Mouse (Mus musculus): ENCODE data around the gene Cdv3. TPM values are rescaled to one million over a fixed set of nuclear protein-coding genes. Genes with fewer than 3 reads are reported as not detected.

Cdv3 gene
- polyA plus RNA-seq, 1 experiment from 2014 or later, result 168 TPM

DNA sequence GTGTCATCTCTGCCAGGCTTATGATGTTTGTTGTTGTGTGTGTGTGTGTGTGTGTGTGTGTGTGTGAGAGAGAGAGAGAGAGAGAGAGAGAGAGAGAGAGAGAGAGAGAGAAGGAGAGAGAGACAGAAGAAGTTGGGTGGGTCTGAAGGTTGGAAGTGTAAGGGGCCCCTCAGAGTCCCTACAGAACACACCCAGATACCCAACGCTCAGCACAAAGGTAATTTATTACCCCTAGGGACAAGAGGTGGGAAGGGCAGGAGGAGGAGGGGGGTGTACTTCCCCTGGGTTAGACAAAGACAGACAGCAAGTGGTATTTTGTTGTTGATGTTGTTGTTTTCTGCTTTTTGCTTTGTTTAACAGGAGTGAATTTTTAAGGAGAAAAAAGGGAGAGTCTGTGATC is 20.0 kb upstream of the Cdv3 start:
- Histone ChIP-seq H3K27me3 (ENCODE audit: low read depth, poor library complexity, severe bottlenecking) (no peaks in the 10 kb centered on the region), H3K9me3 (replicated peaks) (no peaks in the 10 kb centered on the region), H3K27ac (replicated peaks) (no peak overlapping the region), H3K36me3 (no peaks in the 10 kb centered on the region), H3K4me3 (no peak overlapping the region), H3K4me1 (peaks cover 15% of the 10 kb centered on the region)
- 69% methylated on average over 1 of the region's 1 CpGs for WGBS
- no peak for DNase-seq (ENCODE audit: low spot score)

GRCm38 (mm10) chr9:103384141-103384796 is 18.6 kb upstream of the Cdv3 start:
- H3K4me1 ChIP-seq, result peaks cover 19% of the 10 kb centered on the region
- DNase-seq (ENCODE audit: low spot score), result no peak
- WGBS, result 89% methylated on average over 4 of the region's 4 CpGs

GRCm38 (mm10) chr9:103383576-103383975 is 17.9 kb upstream of the Cdv3 start:
- H3K9me3 ChIP-seq (replicated peaks), result no peaks in the 10 kb centered on the region
- H3K4me3 ChIP-seq, result no peak overlapping the region
- no peak overlapping the region for H3K27ac ChIP-seq (replicated peaks)
- no peak for DNase-seq (ENCODE audit: low spot score)
- no peaks in the 10 kb centered on the region for H3K27me3 ChIP-seq (ENCODE audit: low read depth, poor library complexity, severe bottlenecking)
- H3K4me1 ChIP-seq, result peaks cover 26% of the 10 kb centered on the region
- no peaks in the 10 kb centered on the region for H3K36me3 ChIP-seq
- 84% methylated on average over 1 of the region's 1 CpGs for WGBS

More at GRCm38 (mm10) chr9:103384141-103384796, 18.6 kb upstream of the Cdv3 start:
- Histone ChIP-seq H3K9me3 (replicated peaks) (no peaks in the 10 kb centered on the region), H3K27me3 (ENCODE audit: low read depth, poor library complexity, severe bottlenecking) (no peaks in the 10 kb centered on the region), H3K36me3 (no peaks in the 10 kb centered on the region), H3K27ac (replicated peaks) (no peak overlapping the region), H3K4me3 (no peak overlapping the region)

DNA sequence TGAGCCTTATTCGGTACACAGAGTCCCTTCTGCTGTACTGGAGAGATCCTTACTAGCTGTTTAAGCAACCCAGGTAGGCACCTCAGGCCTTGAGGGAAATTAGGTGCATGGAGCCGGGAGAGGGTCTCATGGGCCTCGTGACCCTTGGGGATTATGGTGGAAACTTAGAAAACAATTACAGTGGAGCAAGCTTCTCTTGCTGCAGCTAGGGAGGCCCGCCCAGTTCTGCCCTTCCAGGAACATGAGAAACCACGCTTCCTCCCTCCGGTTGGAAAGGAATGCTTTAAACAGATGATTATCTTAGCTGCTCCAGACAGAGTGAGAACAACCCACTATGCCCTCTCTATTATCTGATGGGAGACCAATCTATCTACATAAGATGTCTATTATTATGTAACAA is 17.3 kb upstream of the Cdv3 start:
- H3K4me1 ChIP-seq, result peaks cover 27% of the 10 kb centered on the region
- 77% methylated on average over 6 of the region's 6 CpGs for WGBS
- H3K9me3 ChIP-seq (replicated peaks), result no peaks in the 10 kb centered on the region
- no peak overlapping the region for H3K4me3 ChIP-seq
- H3K36me3 ChIP-seq, result no peaks in the 10 kb centered on the region
- H3K27ac ChIP-seq (replicated peaks), result no peak overlapping the region
- DNase-seq (ENCODE audit: low spot score), result no peak
- H3K27me3 ChIP-seq (ENCODE audit: low read depth, poor library complexity, severe bottlenecking), result no peaks in the 10 kb centered on the region

DNA sequence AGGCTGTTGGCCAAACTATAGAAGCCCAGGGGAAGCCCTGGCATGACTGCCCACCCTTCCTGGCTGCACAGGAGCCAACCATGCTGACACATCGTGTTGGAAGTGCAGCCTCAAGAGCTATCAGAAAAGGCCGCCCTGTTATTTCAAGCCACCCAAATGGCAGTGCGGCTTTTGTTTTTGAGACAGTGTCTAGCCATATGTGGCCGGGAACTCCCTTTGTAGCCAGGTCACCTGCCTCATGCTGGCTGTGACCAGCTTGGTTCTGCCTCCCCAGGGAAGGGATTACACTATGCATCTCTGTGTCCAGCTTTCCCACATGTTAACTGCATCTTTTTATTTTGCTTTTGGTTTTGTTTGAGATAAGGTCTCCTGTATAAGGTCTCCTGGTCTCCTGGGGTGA is 14.9 kb upstream of the Cdv3 start:
- Histone ChIP-seq H3K27me3 (ENCODE audit: low read depth, poor library complexity, severe bottlenecking) (no peaks in the 10 kb centered on the region), H3K4me1 (peaks cover 22% of the 10 kb centered on the region), H3K27ac (replicated peaks) (no peak overlapping the region), H3K36me3 (no peaks in the 10 kb centered on the region), H3K9me3 (replicated peaks) (no peaks in the 10 kb centered on the region), H3K4me3 (no peak overlapping the region)
- DNase-seq (ENCODE audit: low spot score), result no peak
- 88% methylated on average over 4 of the region's 4 CpGs for WGBS

- Histone ChIP-seq H3K36me3 (no peaks in the 10 kb centered on the region), H3K9me3 (replicated peaks) (no peaks in the 10 kb centered on the region), H3K27me3 (ENCODE audit: low read depth, poor library complexity, severe bottlenecking) (no peaks in the 10 kb centered on the region), H3K4me3 (no peak overlapping the region), H3K4me1 (peaks cover 22% of the 10 kb centered on the region), H3K27ac (replicated peaks) (no peak overlapping the region)
- 74% methylated on average over 9 of the region's 9 CpGs for WGBS
- no peak for DNase-seq (ENCODE audit: low spot score)
Measured at GRCm38 (mm10) chr9:103379199-103379598, 13.6 kb upstream of the Cdv3 start.

- Histone ChIP-seq H3K27me3 (ENCODE audit: low read depth, poor library complexity, severe bottlenecking) (no peaks in the 10 kb centered on the region), H3K4me1 (peaks cover 22% of the 10 kb centered on the region), H3K36me3 (no peaks in the 10 kb centered on the region), H3K27ac (replicated peaks) (no peak overlapping the region), H3K9me3 (replicated peaks) (no peaks in the 10 kb centered on the region), H3K4me3 (no peak overlapping the region)
- WGBS, result 54% methylated on average over 10 of the region's 10 CpGs
- no peak for DNase-seq (ENCODE audit: low spot score)
Measured at GRCm38 (mm10) chr9:103378686-103379085, 13.0 kb upstream of the Cdv3 start.

GRCm38 (mm10) chr9:103376346-103377320 is 11.0 kb upstream of the Cdv3 start:
- no peak overlapping the region for H3K4me3 ChIP-seq
- 76% methylated on average over 7 of the region's 7 CpGs for WGBS
- DNase-seq (ENCODE audit: low spot score), result no peak
- no peaks in the 10 kb centered on the region for H3K27me3 ChIP-seq (ENCODE audit: low read depth, poor library complexity, severe bottlenecking)
- H3K4me1 ChIP-seq, result peaks cover 30% of the 10 kb centered on the region
- H3K36me3 ChIP-seq, result no peaks in the 10 kb centered on the region
- H3K9me3 ChIP-seq (replicated peaks), result no peaks in the 10 kb centered on the region
- no peak overlapping the region for H3K27ac ChIP-seq (replicated peaks)

DNA sequence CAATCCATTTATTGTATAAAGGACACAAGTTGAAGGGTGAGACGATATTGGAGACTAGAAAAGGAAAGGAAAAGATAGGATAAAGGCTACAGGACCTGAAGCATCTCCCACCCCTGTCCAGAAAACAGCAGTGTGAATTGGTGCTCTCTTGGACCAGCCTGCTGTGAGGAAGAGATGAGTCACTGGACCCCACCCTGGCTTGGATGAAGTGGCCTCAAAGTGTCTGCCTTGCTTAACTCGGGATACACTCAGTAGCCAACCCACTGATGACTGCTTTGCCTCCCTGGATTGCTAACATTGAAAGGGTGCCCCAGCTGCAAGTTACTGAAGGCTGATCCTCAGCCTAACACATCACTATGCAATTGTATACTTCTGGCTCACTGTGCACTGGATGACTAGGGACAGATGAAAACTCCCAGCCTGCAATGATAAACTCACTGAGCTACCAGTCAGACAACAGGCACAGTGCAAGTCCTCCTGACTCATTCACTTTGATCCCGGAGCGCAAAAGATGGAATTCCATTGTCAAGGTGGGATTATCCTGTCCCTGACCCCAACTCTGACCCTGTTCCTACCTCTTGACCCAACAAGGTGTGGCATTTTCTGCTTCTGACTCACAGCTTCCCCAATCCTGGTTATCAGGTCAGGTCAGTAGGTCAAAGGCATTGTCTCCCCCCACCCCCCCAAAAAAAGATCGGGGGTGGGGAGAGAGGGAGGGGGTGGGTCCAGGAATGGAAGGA is 6.8 kb upstream of the Cdv3 start:
- H3K4me1 ChIP-seq, result peaks cover 33% of the 10 kb centered on the region
- H3K27me3 ChIP-seq (ENCODE audit: low read depth, poor library complexity, severe bottlenecking), result no peaks in the 10 kb centered on the region
- H3K27ac ChIP-seq (replicated peaks), result no peak overlapping the region
- H3K4me3 ChIP-seq, result no peak overlapping the region
- no peak for DNase-seq (ENCODE audit: low spot score)
- H3K36me3 ChIP-seq, result peaks cover 13% of the 10 kb centered on the region; the same call in 1 of the 2 replicates
- 81% methylated on average over 5 of the region's 5 CpGs for WGBS
- H3K9me3 ChIP-seq (replicated peaks), result no peaks in the 10 kb centered on the region

DNA sequence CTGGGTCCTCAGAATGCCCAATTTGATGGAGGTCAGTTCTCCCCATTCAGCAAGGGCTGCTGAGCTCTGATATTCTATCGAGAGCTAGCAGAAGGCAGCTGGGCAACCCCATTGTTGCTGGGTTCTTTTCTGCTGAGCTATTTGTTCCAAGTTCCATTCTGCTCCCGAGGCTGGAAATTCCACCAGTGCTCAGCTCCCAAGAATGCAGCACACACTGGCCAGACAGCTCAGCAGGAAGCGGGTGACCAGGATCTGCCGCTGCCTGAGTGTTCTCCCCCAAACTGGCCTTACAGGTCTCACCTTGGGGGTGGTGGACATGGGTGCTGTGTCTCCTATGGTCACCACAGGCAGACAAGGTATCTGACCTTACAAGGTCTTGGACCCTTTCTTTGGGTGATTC is 4.3 kb upstream of the Cdv3 start:
- DNase-seq (ENCODE audit: low spot score), result no peak
- Histone ChIP-seq H3K27ac (replicated peaks) (peak overlapping the region; percentile 52), H3K36me3 (peaks cover 13% of the 10 kb centered on the region; the same call in 1 of the 2 replicates), H3K4me3 (no peak overlapping the region), H3K4me1 (peaks cover 35% of the 10 kb centered on the region), H3K9me3 (replicated peaks) (no peaks in the 10 kb centered on the region), H3K27me3 (ENCODE audit: low read depth, poor library complexity, severe bottlenecking) (no peaks in the 10 kb centered on the region)
- 70% methylated on average over 4 of the region's 4 CpGs for WGBS

DNA sequence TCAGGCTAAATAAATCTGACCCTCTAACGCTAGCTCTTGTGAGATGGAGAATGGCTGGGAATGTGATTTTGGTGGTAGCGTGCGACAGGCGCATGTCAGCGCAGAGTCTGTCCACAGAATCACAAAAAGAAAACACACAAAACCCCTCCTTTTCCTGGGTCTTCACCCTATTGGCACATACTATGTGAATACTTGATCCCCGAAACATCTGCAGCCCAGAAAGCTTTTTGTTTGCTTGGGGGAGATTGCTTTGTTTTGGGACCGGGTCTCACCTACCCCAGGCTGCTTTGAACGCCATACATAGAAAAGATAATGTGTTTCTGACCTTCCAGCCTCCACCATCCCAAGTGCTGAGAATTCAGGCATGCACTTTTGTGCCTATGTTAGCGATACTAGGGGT is 716 bp upstream of the Cdv3 start:
- Histone ChIP-seq H3K4me1 (peaks cover 47% of the 10 kb centered on the region), H3K27ac (replicated peaks) (peak overlapping the region; percentile 97), H3K4me3 (peak overlapping the region; percentile 88), H3K27me3 (ENCODE audit: low read depth, poor library complexity, severe bottlenecking) (no peaks in the 10 kb centered on the region), H3K36me3 (peaks cover 34% of the 10 kb centered on the region), H3K9me3 (replicated peaks) (no peaks in the 10 kb centered on the region)
- DNase-seq (ENCODE audit: low spot score), result no peak
- WGBS, result 62% methylated on average over 9 of the region's 9 CpGs

GRCm38 (mm10) chr9:103364601-103365289 is 895 bp downstream of the Cdv3 start:
- DNase-seq (ENCODE audit: low spot score), result peak; percentile 68
- Histone ChIP-seq H3K4me1 (peaks cover 38% of the 10 kb centered on the region), H3K27me3 (ENCODE audit: low read depth, poor library complexity, severe bottlenecking) (no peaks in the 10 kb centered on the region), H3K27ac (replicated peaks) (peak overlapping the region; percentile 97), H3K36me3 (peaks cover 50% of the 10 kb centered on the region), H3K4me3 (peak overlapping the region; percentile 88), H3K9me3 (replicated peaks) (no peaks in the 10 kb centered on the region)
- WGBS, result 2% methylated on average over 85 of the region's 94 CpGs

All from midbrain, embryonic 10.5 days (tissue).